Mouse (Mus musculus) heart, embryonic 11.5 days (tissue): ENCODE results near the gene Dock4. TPM values are rescaled to one million over a fixed set of nuclear protein-coding genes. Genes with fewer than 3 reads are reported as not detected.

Source experiments
- ATAC-seq: fragments of 200-750 bp; cut with Nextera tagmentation; replicated peaks from 2 replicates; pipeline ENCODE4 v1.8.0; 2017; ENCODE audit warnings: moderate library complexity; ENCODE audit not compliant: insufficient number of reproducible peaks, low FRiP score, low TSS enrichment
- H3K27ac ChIP-seq: fragments of 300-500 bp; sonication (generic); 2 replicates; pipeline ENCODE4 v1.5.1; 2014; ENCODE audit warnings: mild to moderate bottlenecking, low read depth, low read length
- H3K27me3 ChIP-seq: fragments of 300-500 bp; sonication (generic); 2 replicates; pipeline ENCODE4 v1.6.1; 2014; ENCODE audit warnings: mild to moderate bottlenecking, low read length, mixed read lengths; ENCODE audit not compliant: control insufficient read depth, insufficient read depth
- H3K36me3 ChIP-seq: fragments of 300-500 bp; sonication (generic); 2 replicates; pipeline ENCODE4 v1.6.1; 2014; ENCODE audit warnings: mild to moderate bottlenecking, low read length, moderate library complexity, mixed read lengths; ENCODE audit not compliant: control insufficient read depth, insufficient read depth
- H3K4me1 ChIP-seq: fragments of 300-500 bp; sonication (generic); 2 replicates; pipeline ENCODE4 v1.6.1; 2014; ENCODE audit warnings: low read length; ENCODE audit not compliant: control insufficient read depth, insufficient read depth
- H3K4me2 ChIP-seq: fragments of 300-500 bp; sonication (generic); 2 replicates; pipeline ENCODE4 v1.6.1; 2014; ENCODE audit warnings: mild to moderate bottlenecking, moderate library complexity
- H3K4me3 ChIP-seq: fragments of 300-500 bp; sonication (generic); 2 replicates; pipeline ENCODE4 v1.5.1; 2014; ENCODE audit warnings: low read depth, low read length
- H3K9ac ChIP-seq: fragments of 300-500 bp; sonication (generic); 2 replicates; pipeline ENCODE4 v1.6.1; 2014; ENCODE audit warnings: mild to moderate bottlenecking, low read depth, low read length, moderate library complexity
- H3K9me3 ChIP-seq: fragments of 300-500 bp; sonication (generic); replicated peaks from 2 replicates; pipeline ENCODE4 v1.6.1; 2016; ENCODE audit warnings: low read length; ENCODE audit not compliant: control insufficient read depth
- WGBS: fragments of 180-500 bp; shearing (Covaris S2); extraction: QIAGEN DNeasy Blood & Tissue Kit; methylation state at CpG from one replicate; pipeline ENCODE4 v1.1.7; 2014; ENCODE audit not compliant: insufficient replicate concordance; 5-methylcytosine and 5-hydroxymethylcytosine counted together
- polyA plus RNA-seq: library from polyadenylated mRNA; unstranded; fragments of >200 nt; fragmentation: Nextera tagmentation; extraction: Ambion mirVana; gene quantifications from 2 replicates; pipeline ENCODE4 v1.2.1, GENCODE M21; 2014

The Dock4 gene
- polyA plus RNA-seq, 1 experiment from 2014 or later: 8.1 TPM

GRCm38 (mm10) chr12:40498250-40498671 lies 52.5 kb downstream of the Dock4 start:
- H3K27ac ChIP-seq: no peak overlapping the region
- no peaks in the 10 kb centered on the region for H3K36me3 ChIP-seq
- WGBS: 63% methylated on average over 7 of the region's 7 CpGs
- no peak for ATAC-seq
- H3K4me3 ChIP-seq: no peak overlapping the region
- no peak overlapping the region for H3K9ac ChIP-seq
- H3K4me1 ChIP-seq: peaks cover 11% of the 10 kb centered on the region
- H3K4me2 ChIP-seq: no peak overlapping the region
- H3K27me3 ChIP-seq: no peaks in the 10 kb centered on the region
- no peaks in the 10 kb centered on the region for H3K9me3 ChIP-seq

- no peak overlapping the region for H3K4me2 ChIP-seq
- H3K4me1 ChIP-seq: peaks cover 11% of the 10 kb centered on the region
- no peaks in the 10 kb centered on the region for H3K36me3 ChIP-seq
- no peak for ATAC-seq
- H3K9ac ChIP-seq: no peak overlapping the region
- H3K27ac ChIP-seq: no peak overlapping the region
- no peaks in the 10 kb centered on the region for H3K9me3 ChIP-seq
- WGBS: 50% methylated on average over 15 of the region's 15 CpGs
- H3K4me3 ChIP-seq: no peak overlapping the region
- H3K27me3 ChIP-seq: no peaks in the 10 kb centered on the region
Measured at GRCm38 (mm10) chr12:40498928-40499626, 53.3 kb downstream of the Dock4 start.

GRCm38 (mm10) chr12:40499627-40500329 lies 54.0 kb downstream of the Dock4 start:
- H3K4me1 ChIP-seq: peaks cover 11% of the 10 kb centered on the region
- H3K4me2 ChIP-seq: no peak overlapping the region
- no peak for ATAC-seq

GRCm38 (mm10) chr12:40501141-40501540 lies 55.4 kb downstream of the Dock4 start:
- H3K4me3 ChIP-seq: no peak overlapping the region
- WGBS: 75% methylated on average over 1 of the region's 1 CpGs
- no peaks in the 10 kb centered on the region for H3K36me3 ChIP-seq
- no peak overlapping the region for H3K4me2 ChIP-seq
- H3K27ac ChIP-seq: no peak overlapping the region
- H3K9me3 ChIP-seq: no peaks in the 10 kb centered on the region
- H3K4me1 ChIP-seq: peaks cover 11% of the 10 kb centered on the region
- H3K9ac ChIP-seq: no peak overlapping the region
- no peak for ATAC-seq
- no peaks in the 10 kb centered on the region for H3K27me3 ChIP-seq

More at GRCm38 (mm10) chr12:40499627-40500329, 54.0 kb downstream of the Dock4 start:
- Histone ChIP-seq H3K9me3 (no peaks in the 10 kb centered on the region), H3K27me3 (no peaks in the 10 kb centered on the region), H3K27ac (no peak overlapping the region), H3K9ac (no peak overlapping the region), H3K4me3 (no peak overlapping the region), H3K36me3 (no peaks in the 10 kb centered on the region)
- 42% methylated on average over 5 of the region's 5 CpGs for WGBS

- no peaks in the 10 kb centered on the region for H3K9me3 ChIP-seq
- no peaks in the 10 kb centered on the region for H3K36me3 ChIP-seq
- H3K4me2 ChIP-seq: no peak overlapping the region
- no peak overlapping the region for H3K9ac ChIP-seq
- no peak overlapping the region for H3K27ac ChIP-seq
- peaks cover 14% of the 10 kb centered on the region for H3K4me1 ChIP-seq
- ATAC-seq: no peak
- no peaks in the 10 kb centered on the region for H3K27me3 ChIP-seq
- WGBS: 63% methylated on average over 3 of the region's 3 CpGs
- no peak overlapping the region for H3K4me3 ChIP-seq
Measured at GRCm38 (mm10) chr12:40503520-40503919, 57.8 kb downstream of the Dock4 start.

GRCm38 (mm10) chr12:40504687-40505086 lies 58.9 kb downstream of the Dock4 start:
- Histone ChIP-seq H3K4me1 (peaks cover 5% of the 10 kb centered on the region), H3K27ac (no peak overlapping the region), H3K4me3 (no peak overlapping the region), H3K27me3 (no peaks in the 10 kb centered on the region), H3K36me3 (no peaks in the 10 kb centered on the region), H3K9ac (no peak overlapping the region), H3K4me2 (no peak overlapping the region), H3K9me3 (no peaks in the 10 kb centered on the region)
- WGBS: 73% methylated on average over 3 of the region's 3 CpGs
- ATAC-seq: no peak

- H3K4me2 ChIP-seq: no peak overlapping the region
- H3K27me3 ChIP-seq: no peaks in the 10 kb centered on the region
- H3K4me1 ChIP-seq: peaks cover 14% of the 10 kb centered on the region; the same call in 1 of the 2 replicates
- ATAC-seq: no peak
- H3K9ac ChIP-seq: no peak overlapping the region
- H3K36me3 ChIP-seq: no peaks in the 10 kb centered on the region
- H3K27ac ChIP-seq: no peak overlapping the region
- no peaks in the 10 kb centered on the region for H3K9me3 ChIP-seq
- H3K4me3 ChIP-seq: no peak overlapping the region
- 68% methylated on average over 4 of the region's 4 CpGs for WGBS
Measured at GRCm38 (mm10) chr12:40507823-40508390, 62.2 kb downstream of the Dock4 start.

- H3K4me1 ChIP-seq: peaks cover 14% of the 10 kb centered on the region; the same call in 1 of the 2 replicates
- H3K9me3 ChIP-seq: no peaks in the 10 kb centered on the region
- H3K27ac ChIP-seq: no peak overlapping the region
- no peaks in the 10 kb centered on the region for H3K27me3 ChIP-seq
- no peak overlapping the region for H3K9ac ChIP-seq
- ATAC-seq: no peak
- no peak overlapping the region for H3K4me3 ChIP-seq
- H3K4me2 ChIP-seq: no peak overlapping the region
- 57% methylated on average over 8 of the region's 8 CpGs for WGBS
- no peaks in the 10 kb centered on the region for H3K36me3 ChIP-seq
Measured at GRCm38 (mm10) chr12:40508416-40508815, 62.7 kb downstream of the Dock4 start.
